Mouse (Mus musculus) hematopoietic stem cell, adult 5-6 weeks (primary cell): Measurements from ENCODE around the gene Mrpl54. TPM values are rescaled to one million over a fixed set of nuclear protein-coding genes. Genes with fewer than 3 reads are reported as not detected.

ENCODE experiments used
- ATAC-seq, 2 experiments: fragments of 125-278 bp in 1 of 2; replicated peaks in 1 of 2; 2 replicates each; pipeline ENCODE4 v1.8.0; 2016 to 2017; ENCODE audit warnings: inconsistent platforms in 2 of 2, mild to moderate bottlenecking in 2 of 2, moderate number of reproducible peaks in 2 of 2, low read depth in 1 of 2, moderate TSS enrichment in 1 of 2; ENCODE audit not compliant: low FRiP score in 2 of 2, poor library complexity in 2 of 2, severe bottlenecking in 2 of 2, insufficient read depth in 1 of 2, low TSS enrichment in 1 of 2
- total RNA-seq: library from RNA; stranded (forward); fragments of 172-1452, 232-1000 nt; gene quantifications from 2 replicates; pipeline ENCODE4 v1.2.3, GENCODE M21; 2017

Gene Mrpl54
- total RNA-seq, 1 experiment from 2014 or later, result 125 TPM

DNA sequence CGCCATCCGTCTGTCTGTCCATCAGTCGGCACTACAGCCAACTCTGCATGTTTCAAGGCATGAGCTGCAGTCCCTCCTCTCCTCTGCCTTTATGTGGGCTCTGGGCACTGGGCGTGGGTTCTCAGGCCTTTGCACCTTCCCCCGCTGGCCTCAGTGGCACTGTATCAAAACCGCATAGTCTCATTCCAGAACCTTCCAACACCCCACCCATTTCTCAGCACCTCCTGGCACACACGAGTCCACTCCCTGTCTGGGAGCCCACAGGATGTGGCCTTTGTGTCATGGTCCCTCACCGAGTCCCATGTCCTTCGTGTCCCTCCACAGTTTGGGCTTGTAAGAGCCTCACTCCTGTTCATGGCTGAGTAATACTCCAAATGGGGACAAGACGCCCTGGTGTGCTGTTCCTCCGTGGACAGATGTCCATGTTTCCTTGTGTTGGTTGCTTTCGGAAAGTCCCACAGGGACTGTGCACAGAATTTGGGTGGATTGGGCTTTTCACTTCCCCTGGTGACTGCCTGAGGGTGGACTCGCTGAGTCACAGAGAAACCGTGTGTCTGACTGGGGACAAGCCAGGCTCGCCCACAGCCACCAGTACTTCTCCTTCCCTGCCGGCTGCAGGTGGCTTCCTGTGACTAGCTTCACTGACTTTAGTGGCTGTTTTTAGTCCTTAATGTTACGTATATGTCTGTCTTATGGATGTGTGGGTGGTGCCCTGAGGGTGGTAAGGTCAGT lies 31.8 kb upstream of the Mrpl54 start:
- ATAC-seq, result peak; percentile 74 to 82

GRCm38 (mm10) chr10:81297845-81298244 lies 31.1 kb upstream of the Mrpl54 start:
- peak; percentile 55 to 68 for ATAC-seq

- ATAC-seq, result no peak
Observed at GRCm38 (mm10) chr10:81297246-81297645, 30.5 kb upstream of the Mrpl54 start.

- ATAC-seq, result no peak
Observed at GRCm38 (mm10) chr10:81295185-81295584, 28.5 kb upstream of the Mrpl54 start.

DNA sequence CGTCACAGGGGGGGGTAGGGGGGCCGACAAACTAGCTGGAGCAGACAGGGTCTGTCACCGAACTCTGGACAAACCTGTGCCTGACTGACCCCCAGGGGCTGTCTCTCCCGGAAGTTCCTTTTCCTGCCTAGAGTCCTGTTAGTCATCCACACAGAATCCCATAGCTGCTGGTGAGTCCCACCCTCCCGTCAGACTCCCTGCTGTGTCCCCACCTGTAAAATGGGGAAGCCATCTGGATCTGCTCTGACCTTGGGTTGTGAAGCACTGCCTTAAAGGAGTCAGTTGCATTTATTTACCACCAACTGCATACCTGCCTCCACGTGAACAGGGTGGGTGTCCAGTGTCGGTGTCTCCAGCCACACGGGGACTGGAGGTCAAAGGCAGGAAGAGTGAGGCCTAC lies 27.7 kb upstream of the Mrpl54 start:
- no peak for ATAC-seq

- no peak for ATAC-seq
Observed at GRCm38 (mm10) chr10:81293334-81294030, 26.7 kb upstream of the Mrpl54 start.

DNA sequence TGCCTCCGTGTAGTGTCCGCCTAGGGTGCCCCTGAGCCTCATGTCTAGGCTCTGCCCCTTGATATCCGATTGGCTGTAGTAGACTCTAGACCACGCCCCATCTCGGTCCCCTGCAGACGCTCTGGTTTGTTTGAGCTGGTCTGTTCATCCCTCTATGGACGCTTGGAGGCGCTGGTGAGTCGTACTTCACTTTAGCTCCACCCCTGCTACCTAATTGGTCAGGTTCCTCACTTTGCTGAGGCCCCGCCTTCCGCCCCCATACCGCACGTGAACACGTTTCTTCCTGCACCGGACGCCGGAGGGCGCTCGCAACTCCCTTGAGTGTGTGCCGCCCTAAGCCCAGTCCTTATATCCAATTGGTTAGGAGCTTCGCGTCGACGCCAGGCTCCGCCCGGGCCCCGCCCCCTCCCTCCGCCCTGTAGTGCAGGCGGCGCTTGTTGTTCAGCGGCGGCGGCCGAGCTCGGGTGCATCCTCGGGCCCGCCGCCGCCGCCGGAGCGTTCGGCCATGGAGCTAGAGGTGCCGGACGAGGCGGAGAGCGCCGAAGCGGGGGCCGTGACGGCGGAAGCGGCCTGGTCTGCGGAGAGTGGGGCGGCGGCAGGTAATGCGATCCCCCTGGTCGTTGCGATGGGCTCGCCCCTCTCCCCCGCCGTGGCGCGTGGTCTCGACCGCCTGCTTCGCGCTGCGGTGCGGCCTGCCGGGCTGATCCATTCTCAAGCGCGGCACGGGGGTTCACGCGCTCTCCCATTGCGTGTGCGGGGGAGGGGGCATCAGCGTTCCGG lies 26.0 kb upstream of the Mrpl54 start, which contains the start of gene Pip5k1c:
TSS of gene Pip5k1c (plus strand) at position 410 of the 780 bp plus-strand sequence.
- peak; percentile 83 to 91 for ATAC-seq

- ATAC-seq, result no peak; a peak in 1 of 4 replicates
Observed at GRCm38 (mm10) chr10:81291511-81292104, 24.9 kb upstream of the Mrpl54 start, which contains the start of gene Tjp3. Gene Tjp3 (minus strand): TSS chr10:81291581.

DNA sequence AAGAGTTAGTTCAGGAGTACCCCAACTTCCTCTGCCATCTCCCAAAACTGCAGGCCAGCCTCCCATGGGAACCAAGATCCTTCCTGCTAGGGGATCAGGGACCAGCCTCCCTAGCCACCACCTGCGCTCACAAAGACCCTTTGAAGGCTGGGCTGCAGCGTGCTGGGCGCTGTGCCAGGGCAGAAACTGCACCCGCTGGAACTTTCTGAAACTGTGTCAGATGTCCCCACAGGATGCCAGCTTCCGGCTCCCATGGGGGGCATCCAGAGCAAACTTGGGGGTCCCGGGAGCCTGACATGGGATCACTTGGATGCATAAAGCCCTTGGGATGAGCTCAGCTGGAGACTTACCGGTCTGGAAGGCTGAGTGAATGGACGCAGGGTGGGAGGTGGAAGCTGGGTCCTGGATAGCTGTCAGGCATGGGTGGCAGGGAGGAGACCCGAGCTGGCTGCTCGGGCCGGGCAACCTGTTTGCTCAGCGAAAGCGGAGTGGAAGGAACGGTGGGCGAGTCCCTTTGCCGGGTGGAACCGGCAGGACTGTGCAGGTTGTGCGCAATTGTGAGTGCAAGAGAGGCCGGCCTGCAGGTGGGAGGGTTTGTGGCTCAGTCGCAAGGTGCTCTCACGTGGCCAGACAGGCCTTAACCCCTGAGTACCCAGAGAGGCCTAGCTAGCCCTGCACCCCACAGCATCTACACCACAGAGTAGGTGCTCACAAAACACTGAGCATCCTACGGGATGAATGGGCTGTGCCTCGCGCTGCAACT lies 24.1 kb upstream of the Mrpl54 start:
- no peak for ATAC-seq

DNA sequence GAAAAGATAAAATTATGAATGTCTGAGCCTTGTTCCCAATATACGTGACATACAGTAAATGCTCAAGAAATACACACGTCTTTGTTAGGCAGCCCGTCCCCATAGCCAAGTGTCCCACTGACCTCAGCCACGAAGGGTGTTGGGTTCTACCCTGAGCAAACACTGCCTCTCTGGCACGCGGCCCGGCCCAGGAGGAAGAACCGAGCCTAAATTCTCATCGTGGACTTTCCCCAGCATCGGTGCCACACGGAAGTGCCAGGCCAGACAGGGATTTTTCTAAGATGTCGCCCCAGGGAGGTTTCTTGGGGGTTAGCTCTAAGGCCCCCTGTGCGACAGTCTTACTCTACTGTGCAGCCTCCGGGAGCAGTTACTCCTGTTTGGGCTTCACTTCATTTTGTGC lies 23.1 kb upstream of the Mrpl54 start:
- no peak for ATAC-seq

GRCm38 (mm10) chr10:81289278-81289677 lies 22.5 kb upstream of the Mrpl54 start:
- ATAC-seq, result no peak

DNA sequence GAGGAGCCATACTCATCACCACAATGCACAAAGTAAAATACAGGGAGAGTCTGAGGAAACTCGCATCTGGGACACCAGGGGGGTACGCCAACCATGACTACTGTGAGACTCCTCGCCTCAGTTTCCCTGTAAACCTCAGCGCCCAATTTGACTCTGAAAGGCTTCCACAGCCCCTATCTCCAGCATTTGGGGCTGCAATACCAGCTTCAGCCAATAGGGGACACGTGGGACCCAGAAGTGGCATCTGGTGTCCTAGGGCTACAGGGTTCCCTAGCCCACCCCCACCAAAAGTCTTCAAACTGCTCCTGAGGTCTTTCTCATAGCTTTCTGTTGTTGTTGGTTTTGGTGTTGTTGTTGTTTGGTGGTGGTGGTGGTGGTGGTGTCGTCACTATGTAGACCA lies 21.9 kb upstream of the Mrpl54 start:
- no peak for ATAC-seq

DNA sequence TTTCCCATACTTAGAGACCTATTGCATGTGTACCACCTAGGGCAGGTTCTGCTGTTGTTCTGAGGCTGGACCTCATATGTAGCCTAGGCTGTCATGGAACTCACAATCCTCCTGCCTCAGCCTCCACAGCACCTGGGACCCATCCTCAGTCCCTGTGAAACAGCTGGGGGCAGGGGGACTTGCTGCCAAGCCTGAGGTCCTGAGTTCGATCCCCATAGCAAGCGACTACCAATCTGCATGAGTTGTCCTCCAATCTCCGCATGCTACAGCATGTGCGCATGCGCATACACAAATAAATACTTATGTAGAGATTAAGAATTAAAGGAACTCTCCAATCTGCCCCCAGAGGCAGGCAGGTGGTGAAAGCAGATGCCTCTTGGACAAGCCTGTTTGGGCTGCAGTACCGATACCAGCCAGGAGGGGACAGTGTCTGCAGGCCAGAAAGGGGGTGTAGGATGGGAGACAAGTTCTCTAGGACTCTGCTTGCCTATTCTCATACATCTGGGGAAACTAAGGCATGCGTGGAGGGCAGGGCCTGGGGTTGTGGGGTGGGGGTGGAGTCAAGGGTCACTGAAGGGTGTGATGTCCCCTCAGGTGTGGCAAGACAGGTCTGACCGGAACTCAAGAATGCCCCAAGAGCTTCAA lies 20.9 kb upstream of the Mrpl54 start:
- no peak for ATAC-seq

- no peak for ATAC-seq
Observed at GRCm38 (mm10) chr10:81286586-81286985, 19.9 kb upstream of the Mrpl54 start.

DNA sequence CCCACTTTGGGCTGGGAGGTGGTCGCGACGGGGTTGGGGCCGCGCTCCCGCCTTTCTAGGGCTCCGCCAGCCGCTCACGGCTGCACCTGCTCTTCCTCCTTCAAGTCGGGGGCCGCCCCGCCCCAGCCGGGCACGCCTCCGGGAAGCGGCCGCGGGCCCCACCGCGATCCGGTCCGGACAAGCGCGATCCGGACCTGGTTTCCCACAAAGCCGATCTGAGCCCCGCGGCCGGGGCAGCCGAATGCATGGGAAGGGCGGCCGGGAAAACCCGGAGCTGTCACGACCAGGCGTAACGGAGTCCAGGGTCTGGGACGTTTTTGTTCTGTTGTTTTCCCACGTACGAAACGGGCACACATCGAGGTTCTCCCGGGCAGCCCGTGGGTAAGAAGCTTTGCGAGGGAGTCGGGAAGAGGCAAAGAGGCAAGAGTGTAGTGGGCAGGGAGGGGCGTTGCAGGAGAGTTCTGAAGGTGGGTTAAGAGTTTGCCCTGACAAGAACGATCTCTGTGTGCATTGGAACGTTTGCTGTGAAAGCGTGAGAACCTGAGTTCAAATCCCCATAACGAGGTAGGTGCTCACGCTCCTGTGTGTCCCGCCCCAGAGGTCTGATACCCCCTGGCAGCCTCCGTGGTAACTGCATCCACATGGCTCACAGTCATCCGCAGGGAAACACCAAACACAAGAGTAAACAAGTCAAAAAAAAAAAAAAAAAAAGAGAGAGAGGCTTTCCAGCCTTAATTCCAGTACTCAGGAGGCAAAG lies 19.1 kb upstream of the Mrpl54 start:
- ATAC-seq, result peak; percentile 78 to 85

DNA sequence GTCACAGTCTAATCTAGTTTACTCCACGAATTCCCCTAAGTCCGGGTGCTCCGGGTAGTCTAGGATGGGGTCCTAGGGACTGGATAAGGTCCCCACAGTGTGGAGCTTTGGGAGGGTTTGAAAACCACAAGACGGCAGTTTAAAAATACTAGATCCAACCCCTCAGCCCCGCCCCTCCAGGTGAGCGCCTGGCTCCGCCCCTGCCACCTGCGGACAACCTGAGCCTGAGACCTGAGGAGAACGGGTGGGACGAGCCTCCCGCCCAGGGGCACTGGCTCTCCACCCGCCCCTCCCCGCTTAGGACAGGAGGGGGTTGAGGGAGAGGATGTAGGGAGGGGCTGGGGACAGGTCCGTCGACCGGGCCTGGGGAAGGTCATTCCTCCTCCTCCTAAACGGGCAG lies 18.0 kb upstream of the Mrpl54 start:
- no peak for ATAC-seq
